Mouse (Mus musculus): ENCODE measurements around the gene Msn.
A peak's percentile ranks its signal among the peaks of the same experiment; 100 is the strongest.

Msn gene

DNA sequence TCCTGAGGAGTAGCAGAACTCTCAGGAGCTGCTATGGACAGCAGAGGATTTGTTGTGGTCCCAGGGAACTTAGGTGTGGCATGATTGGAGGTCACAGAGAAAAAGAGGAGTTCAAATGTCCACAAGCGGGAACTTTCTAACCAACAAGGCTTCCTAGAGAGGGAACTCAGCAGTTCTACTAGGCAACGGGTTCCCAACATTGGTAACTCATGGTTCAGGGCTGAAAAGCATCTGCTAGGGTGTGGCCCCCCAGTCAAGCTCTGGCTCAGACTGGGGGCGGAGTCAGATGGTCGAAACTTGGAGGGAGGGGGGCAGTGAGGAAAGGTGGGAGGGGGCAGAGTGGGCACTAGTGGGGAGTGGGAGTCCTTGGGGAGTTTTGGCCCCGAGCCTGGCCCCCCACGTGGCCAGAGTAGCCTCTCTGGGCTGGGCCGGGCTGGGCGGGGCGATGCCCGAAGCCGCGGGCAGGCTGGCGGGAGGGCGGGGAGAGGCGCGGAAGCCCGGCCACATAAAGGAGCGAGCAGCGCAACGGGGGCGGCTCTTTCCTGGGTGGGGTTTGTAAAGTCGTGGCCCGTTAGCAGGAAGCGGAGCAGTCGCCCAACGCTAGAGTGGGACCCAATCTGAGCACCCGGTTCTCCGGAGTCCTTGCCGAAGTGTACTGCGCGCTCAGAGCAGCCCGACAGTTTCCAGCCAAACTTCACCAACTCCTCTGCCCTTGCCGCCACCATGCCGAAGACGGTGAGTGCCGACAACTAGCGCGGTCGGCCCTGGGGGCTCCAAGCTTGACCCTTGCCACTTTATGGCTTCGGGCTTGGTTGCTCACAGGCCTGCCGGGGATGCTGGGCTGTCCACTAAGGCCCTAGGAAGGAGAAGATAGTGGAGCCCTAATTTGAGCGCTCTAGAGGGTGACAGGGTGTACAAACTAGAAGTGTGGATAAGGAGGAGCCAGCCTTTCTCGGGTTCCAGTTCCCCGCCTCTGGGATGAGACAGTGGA lies at the start of gene Msn:
Msn (plus strand) TSS at position 534 of the 991 bp plus-strand sequence.
- DNase-seq (ENCODE audit: low spot score) = peak; percentile 58

DNA sequence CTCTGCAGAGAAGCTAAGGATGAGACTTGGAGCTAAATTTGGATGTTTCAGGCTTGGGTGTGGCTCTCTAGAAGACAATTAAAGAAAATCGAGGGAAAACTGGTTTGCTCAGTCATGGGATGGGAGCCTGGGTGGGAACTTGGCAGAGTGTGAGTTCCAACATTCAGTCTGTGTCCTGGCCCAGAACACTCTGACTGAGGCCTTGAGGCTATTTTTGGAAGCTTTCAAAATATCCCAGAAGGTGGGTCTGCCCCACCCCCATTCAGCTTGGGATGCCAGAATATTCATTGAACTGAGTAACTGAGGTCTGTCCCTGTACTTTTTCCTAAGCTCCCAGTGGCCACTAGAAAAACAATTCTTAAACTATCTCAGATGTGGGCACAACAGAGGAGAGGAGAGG lies 43.0 kb upstream of the Msn start:
- DNase-seq (ENCODE audit: low spot score) = no peak

DNA sequence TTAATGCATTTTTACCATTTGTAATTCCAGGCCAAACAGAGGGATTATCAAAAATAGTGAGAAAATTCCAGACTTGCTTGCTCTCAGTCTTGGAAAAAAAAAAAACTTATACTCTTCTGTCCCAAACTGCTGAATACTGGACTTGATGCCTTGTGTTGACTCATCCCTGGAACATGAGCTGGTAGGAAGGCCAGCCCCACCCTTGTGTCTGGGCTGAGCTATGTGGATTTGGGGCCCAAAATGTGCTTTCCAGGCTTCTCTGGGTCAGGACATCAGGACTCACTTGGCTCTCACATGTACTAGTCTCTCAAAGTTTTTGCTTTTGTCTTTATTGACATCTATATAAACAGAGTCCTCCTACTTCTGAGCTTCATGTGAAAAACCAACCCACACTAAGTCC lies 18.1 kb upstream of the Msn start:
- DNase-seq (ENCODE audit: low spot score) = no peak

DNA sequence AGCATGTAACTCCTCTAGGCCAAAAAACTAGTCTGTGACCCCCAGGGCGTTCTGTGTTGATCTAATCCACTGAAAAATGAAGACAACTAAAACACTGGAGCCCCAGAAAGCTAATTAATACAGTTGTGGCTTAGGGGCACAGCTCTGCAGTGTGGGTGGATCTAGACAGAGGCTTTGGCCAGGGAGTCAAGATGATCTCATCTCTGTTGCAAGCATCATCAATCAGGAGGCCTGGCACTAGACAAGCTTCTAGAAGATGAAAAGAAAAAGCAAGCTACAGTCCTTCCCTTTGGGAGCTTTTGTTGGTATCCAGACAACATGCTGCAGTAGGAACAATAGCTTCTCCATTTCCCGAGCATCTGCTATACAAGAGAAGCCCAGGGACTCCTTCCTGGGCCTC lies 9.6 kb upstream of the Msn start:
- DNase-seq (ENCODE audit: low spot score) = no peak

DNA sequence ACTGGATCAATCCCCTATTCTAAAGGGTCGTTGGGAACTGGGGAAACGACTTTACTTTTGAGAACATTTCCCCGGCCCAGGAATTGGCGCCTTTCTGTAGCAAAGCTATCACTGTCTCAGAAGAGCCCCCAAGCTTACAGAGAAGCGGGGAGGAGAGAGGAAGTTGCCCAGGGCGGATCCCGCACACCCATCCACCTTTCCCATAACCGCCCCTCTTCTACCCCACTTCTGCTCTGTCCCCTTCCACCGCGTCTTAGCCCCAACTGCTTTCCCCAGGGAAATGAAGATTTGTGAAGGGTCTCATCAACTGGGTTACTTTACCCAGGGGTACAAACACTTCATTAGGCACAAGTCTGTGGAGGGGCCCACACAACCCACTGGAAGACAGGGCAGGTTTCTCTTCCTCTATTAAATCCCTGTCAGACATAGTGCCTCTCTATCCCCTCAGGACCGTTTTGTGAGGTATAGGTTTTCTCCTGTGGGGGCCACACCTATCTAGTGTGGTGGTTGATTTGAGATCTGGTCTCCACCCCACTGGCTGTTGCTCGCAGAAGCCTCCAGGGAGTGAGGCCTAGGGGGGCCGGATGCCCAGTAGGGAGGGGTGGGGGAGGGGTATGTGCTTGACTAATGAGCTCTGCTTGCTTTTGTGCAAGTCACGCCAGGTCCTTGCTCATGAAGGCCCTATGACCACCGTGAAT lies 820 bp downstream of the Msn start:
- DNase-seq (ENCODE audit: low spot score) = peak; percentile 42

DNA sequence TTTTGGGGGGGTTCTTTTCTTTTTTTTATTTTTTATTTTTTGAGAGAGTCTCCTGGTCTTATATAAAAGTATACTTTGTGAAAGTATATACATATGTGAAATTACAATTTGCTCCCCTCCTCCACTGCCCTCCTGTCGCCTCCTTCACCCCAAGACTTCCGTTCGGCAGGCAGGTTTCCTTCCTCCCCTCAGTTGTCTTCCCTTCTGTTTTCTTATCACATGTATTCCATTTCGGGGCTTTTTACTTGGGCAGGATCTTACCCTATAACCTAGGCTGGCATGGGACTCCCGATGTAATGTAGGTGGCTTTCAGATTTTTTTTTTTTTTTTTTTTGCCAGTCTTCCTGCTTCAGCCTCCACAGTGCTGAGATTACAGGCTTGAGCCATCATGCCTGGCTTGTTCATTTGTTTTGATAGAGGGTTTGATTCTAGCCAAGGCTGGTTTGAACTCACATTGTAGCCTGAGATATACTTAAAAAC lies 1.7 kb downstream of the Msn start:
- no peak for DNase-seq (ENCODE audit: low spot score)

DNA sequence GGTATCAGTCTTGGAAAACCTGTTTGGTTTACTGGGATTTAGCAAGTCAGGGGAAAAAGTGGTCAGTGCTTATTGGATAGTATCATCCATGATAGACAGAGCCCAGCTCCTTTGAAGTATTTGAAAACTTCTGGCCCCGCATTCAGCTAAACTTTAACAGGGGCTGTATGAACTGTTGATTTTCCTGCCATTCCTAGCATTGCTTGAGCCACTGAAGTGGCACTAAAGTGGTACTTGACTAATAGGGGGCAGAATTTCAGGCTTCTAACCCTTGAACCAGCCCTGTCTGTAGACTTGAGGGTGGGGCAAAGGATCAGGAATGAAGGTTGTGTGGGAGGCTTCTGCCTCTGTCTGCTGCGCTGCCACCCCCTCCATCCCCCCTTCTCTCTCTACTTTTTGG lies 3.2 kb downstream of the Msn start:
- DNase-seq (ENCODE audit: low spot score) = no peak

DNA sequence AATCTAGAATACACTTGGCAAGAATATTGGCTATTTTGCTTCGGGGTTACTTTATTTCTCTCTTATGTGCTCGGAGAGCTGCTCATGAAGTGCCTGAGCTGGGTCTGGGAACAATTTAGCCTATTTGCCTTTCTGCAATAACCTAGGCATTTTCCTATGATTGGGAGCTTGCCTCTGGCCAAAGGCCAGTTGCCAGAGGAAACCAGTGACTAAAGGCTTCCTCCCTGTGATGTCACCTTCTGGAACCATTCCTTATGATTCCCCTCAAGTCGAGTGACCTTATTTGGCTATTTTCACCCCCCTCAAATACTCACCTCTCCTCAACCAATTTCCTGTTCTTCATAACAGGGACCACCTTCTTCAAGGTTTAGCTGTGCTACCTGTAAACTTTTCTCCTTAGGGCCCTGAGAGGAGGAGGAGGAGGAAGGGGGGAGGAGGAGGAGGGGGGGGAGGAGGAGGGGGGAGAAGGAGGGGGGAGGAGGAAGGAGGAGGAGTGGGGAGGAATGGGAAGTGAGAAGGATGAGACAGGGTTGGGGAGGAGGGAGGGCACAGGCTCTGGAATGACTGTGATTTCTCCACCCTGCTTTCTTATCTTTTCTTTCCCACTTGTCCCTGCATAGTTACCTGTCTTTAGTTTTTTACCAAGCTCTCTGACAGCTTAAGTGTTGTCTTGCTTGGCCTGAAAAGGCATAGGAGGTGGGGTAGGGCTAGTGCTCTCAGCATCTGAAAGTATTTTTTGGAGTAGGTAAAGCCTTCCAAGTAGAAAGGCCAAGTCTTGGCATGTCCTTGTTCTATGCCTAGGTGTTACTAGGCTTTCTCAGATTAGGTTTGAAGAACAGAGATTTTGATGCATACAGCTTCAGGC lies 11.8 kb downstream of the Msn start:
- DNase-seq (ENCODE audit: low spot score) = no peak

DNA sequence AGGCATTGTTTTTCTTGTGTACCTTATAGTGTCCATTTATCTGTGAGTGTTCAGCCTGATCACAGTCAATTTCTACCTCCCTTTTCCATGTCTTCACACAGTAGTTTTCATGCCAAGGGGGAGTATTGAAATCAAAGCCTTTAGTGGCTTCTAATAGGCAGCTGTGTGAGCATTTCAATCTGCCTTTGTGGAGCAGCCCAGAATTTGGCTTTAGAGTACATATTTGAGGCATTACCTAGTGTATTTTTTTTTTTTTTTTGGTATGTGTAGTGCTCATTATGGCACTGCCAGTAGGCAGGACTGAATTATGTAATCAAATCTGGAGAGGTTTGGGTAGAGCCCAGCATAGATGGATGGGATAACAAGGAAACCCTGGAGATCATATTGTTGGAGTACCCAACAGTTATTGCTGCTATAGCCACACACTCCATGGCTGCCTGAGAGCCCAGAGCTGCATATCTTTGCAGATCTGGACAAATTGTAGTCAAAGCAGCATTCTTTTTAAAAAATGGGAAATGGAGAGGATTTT lies 17.3 kb downstream of the Msn start:
- DNase-seq (ENCODE audit: low spot score) = no peak

DNA sequence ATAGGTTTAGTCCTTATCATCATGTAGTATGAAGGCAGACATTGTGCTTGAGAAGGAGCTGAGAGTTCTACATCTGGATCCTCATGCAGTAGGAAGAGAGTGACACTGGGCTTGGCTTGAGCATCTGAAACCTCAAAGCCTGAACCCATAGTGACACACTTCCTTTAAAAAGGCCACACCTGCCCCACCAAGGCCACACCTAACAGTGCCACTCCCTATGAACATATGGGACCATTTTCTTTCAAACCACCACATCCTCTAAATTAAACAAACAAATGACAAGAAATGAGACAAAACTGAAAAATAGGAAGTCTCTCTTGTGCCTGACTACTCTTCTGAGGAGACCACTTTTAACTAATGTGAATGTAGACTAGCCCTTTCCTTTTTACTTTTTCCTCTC lies 19.7 kb downstream of the Msn start:
- DNase-seq (ENCODE audit: low spot score) = no peak

DNA sequence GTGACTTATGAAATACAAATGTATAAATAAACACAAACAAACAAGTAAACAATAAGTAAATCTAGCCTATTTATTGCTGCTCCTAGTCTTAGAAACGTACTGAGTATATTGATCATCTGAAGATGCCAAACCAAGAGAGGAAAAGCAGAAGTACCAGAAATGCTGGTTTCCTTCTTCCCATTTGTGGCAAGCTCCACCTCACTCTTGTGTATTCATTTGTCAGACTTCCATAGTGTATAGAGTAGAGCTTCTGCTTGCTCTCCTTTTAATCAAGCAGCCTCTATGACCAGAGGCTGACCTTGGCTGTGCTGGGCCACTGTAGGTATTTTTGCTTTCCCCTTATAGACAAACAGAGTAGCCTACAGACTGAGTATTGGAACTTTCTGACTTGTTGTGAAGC lies 21.5 kb downstream of the Msn start:
- no peak for DNase-seq (ENCODE audit: low spot score)

DNA sequence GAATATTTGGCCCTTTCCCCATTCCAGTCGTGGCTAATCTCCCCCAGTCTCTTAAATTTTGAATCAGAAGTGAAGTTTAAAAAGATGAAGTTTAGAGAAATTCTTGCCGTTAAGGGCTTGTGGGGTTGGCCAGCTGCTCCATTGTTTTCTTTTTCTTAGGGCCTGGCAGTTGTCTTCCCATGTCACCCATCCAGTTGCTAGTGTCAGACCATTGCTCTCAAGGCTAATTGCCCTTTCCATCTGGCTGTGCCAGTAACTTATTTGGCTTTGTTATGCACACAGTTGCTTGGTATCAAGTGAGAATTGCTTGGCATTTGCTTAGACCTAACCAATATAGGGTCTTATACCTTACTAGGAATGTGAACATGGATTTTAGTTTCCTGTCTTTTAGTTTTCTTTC lies 24.2 kb downstream of the Msn start:
- no peak for DNase-seq (ENCODE audit: low spot score)

DNA sequence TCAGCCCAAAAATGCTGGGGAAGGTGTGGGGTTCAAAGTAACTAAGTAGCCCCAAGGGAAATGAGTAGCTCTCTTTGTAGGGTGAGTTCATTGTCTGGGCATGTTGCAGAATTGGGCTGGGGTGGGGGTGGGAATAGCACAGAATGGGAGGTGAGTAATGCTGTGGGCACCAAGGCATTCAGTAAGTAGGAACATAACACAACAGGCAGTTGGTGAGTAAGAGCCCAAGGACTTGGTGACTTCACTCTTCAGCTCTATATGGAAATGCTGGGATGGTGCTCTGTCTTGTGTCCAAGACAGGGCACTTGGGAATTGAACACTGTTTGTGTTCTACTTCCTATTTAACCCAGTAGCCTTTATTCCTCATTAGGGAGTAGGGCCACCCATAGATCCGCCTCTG lies 26.1 kb downstream of the Msn start:
- DNase-seq (ENCODE audit: low spot score) = no peak

DNA sequence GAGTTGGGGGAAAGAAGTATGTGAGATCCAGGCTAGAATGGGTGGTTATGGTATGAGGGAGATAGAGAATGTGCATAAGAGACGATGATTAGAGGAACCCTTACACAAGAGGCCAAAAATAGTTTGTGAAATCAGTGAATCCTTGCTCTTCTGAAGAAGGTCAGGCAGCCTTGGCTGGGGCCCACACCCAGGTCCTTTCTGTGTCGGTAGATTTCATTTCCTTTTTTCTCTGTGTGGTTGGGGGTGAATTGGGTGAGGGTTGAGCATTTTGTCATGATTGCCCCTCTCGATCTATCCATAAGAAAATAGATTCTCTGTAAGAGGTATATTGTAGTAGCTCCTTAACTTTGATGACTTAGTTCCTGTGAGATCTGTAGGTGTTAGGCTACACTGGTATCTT lies 31.0 kb downstream of the Msn start:
- DNase-seq (ENCODE audit: low spot score) = no peak

DNA sequence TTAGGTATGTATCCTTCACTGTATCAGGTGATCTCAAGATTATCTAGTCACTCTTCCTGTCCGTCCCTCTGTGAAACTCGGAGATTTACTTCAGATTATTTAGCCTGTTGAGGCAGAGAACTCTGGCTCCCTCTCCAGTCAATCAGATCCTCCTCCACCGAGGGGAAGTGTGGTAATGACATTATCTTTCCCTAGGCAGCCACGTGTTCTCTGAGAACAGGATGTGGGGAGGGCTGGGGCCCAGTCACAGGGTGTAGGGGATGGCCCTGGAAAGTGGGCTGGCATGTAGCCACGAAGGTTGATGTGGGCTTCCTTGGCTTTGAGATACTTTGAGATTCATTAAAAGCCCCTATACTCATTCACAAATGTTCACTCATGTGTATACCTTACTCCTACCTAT lies 34.3 kb downstream of the Msn start:
- DNase-seq (ENCODE audit: low spot score) = no peak

DNA sequence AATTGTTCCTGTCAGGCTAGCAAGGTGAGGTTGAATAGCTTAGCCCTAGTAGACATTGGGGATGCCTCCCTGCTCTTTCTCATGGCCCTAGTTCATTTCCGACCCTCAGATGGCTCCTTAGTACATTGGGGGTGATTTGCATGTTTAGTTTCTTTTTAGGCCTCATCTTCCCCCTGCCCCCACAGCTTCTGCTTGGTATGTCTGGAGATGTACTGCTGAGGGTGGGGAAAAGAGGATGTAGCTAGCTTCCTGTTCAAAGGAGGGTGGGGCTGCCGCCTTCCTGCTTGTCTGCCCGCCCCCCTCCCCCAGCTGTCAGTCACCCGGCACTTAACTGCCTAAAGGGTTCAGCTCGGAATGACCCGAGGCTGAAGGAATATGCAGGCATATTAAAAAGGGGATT lies 34.8 kb downstream of the Msn start:
- no peak for DNase-seq (ENCODE audit: low spot score)

DNA sequence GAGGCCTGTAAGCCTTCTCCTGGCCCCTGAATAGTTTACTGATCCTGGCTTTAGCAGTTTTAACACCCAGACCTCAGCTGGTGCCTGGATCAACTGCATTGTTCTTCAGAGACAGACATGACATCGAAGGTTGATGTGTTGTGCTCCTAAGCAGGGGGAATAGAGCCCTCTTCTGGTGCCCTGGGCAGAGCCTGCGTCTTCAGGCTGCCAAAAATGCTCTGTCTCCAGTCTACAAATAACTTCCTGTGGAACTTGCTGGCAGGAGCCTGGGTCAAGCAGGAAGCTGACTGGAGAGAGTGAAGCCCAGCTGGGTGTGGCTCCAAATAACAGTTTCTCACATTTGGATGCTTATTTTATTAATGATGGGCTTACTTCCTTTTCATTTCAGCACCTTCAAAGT lies 37.4 kb downstream of the Msn start:
- DNase-seq (ENCODE audit: low spot score) = no peak

DNA sequence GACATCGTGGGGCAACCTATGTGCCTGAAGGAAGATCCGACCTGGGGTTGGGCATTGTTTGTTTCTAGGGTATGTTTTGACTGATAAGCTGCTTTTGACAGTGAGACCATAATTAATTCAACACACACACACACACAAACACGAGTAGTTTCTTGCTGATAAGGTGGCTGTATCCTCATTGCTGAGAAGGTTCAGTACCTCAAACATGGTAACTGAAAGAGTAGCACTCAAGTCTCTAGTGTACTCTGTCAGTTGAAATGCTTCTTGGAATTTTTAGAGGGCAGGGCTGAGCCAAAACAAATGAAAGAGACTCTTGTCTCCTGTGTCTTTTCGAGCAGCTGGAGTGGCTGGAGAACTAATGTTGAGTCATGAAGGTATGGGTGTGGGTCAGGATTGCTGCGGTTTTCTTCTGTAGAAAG lies 38.4 kb downstream of the Msn start:
- no peak for DNase-seq (ENCODE audit: low spot score)

DNA sequence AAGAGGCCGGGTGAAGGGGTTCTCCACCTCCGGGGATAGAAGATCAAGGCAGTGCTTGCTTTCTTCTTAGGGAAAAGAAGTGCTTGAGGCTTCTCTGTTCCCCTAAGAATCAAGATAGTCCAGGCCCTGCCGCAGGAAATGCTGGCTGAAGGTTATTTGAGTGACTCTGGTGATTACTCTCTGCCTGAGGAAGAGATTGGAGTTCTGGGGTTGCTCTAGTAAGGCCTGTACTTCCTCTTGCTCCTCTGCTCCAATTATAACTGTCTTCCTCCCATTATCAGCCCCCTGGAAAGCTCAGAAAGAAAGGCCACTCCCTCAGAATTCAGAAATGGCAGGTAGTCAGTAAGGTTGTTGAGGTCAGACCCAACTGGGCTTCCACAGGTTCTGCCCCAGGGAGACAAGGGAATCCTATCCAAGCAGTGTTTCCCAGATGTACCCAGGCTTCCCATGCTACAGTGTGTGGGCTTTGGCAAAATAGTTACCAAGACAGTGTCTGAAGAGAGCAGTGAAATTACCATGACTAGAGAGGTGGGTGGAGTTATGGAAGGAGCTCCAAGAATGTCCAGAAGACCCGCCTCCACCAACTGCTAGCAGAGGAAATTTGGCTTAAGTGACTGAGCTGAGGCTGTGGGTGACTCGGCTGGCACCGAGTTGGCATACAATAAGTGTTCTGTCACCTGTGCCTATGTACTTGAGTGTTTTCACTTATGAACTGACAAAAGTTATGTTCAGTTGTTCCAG lies 39.2 kb downstream of the Msn start:
- no peak for DNase-seq (ENCODE audit: low spot score)

DNA sequence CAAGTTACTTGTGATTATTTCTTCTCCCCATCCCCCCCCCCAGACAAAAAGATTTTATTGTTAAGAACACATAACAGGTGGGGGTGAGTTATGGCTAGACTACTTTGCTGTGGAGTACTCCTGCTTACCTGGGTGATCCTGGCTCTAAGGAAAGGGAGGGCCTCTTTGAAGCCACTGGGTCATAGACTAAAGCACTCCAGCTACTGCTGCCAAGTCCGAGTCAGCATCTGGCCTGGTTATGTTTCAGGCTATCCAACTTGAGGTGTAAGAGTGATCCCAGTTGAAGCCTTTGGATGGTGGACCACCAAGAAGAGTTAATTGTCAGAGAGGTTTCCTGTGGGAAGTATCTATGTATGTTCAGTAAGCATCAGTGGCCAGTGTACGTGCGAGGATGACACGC lies 39.7 kb downstream of the Msn start:
- DNase-seq (ENCODE audit: low spot score) = no peak

DNA sequence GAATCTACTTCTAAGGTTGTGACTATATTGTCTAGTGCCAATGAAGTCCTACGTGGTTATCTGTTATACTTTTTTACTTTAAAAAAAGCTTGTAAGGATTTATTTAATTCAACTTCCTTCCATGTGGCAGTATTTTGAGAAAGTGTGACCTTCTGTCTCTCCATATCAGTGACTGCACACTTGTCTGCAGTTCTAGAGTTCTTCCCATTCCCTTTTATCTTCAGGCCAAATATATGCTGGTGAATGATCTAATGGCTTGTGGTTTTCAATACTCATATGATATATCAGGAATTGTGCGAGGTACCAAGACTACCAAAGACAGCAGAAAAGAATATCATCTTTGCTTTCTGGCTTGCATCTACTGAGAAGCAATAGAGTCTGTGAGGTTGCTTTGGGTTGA lies 43.4 kb downstream of the Msn start:
- DNase-seq (ENCODE audit: low spot score) = no peak
